Mouse (Mus musculus) heart, postnatal 0 days (tissue): ENCODE data around the gene Ust. TPM values are rescaled to one million over a fixed set of nuclear protein-coding genes. Genes with fewer than 3 reads are reported as not detected.

Experiments
- ATAC-seq: fragments of 200-750 bp; cut with Nextera tagmentation; 2 replicates; pipeline ENCODE4 v1.8.0; 2017; ENCODE audit warnings: low read depth, moderate number of reproducible peaks, moderate library complexity; ENCODE audit not compliant: insufficient read depth
- DNase-seq: peaks from one replicate; pipeline ENCODE4 v3.0.0-alpha.2; 2016; ENCODE audit warnings: low spot score
- H3K27ac ChIP-seq: fragments of 300-500 bp; sonication (generic); 2 replicates; pipeline ENCODE4 v1.5.1; 2014; ENCODE audit warnings: low read depth, mild to moderate bottlenecking
- H3K27me3 ChIP-seq: fragments of 300-500 bp; sonication (generic); 2 replicates; pipeline ENCODE4 v1.6.1; 2014; ENCODE audit warnings: low read length, mixed read lengths; ENCODE audit not compliant: control insufficient read depth, insufficient read depth
- H3K36me3 ChIP-seq: fragments of 300-500 bp; sonication (generic); replicated peaks from 2 replicates; pipeline ENCODE4 v1.6.1; 2014; ENCODE audit warnings: low read length, mixed read lengths; ENCODE audit not compliant: control insufficient read depth, insufficient read depth
- H3K4me1 ChIP-seq: fragments of 300-500 bp; sonication (generic); 2 replicates; pipeline ENCODE4 v1.6.1; 2014; ENCODE audit warnings: antibody characterized with exemption; ENCODE audit not compliant: control insufficient read depth, insufficient read depth
- H3K4me2 ChIP-seq: fragments of 300-500 bp; sonication (generic); 2 replicates; pipeline ENCODE4 v1.6.1; 2014; ENCODE audit warnings: low read depth, mild to moderate bottlenecking, low read length, moderate library complexity
- H3K4me3 ChIP-seq: fragments of 300-500 bp; sonication (generic); 2 replicates; pipeline ENCODE4 v1.5.1; 2014; ENCODE audit warnings: low read depth, low read length
- H3K9ac ChIP-seq: fragments of 300-500 bp; sonication (generic); replicated peaks from 2 replicates; pipeline ENCODE4 v1.6.1; 2014; ENCODE audit warnings: low read depth, low read length, mixed read lengths
- H3K9me3 ChIP-seq: fragments of 300-500 bp; sonication (generic); replicated peaks from 2 replicates; pipeline ENCODE4 v1.6.1; 2016; ENCODE audit warnings: low read length; ENCODE audit not compliant: control insufficient read depth
- CTCF ChIP-seq: IDR thresholded peaks from 2 replicates; pipeline ENCODE4 v1.5.1; 2016; ENCODE audit warnings: antibody characterized with exemption, control low read depth, low read depth
- EP300 ChIP-seq: IDR thresholded peaks from 2 replicates; pipeline ENCODE4 v1.6.1; 2016; ENCODE audit warnings: antibody characterized with exemption, low read depth
- WGBS: fragments of 180-500 bp; shearing (Covaris S2); extraction: QIAGEN DNeasy Blood & Tissue Kit; methylation state at CpG from one replicate; pipeline ENCODE4 v1.1.7; 2014; 5-methylcytosine and 5-hydroxymethylcytosine counted together
- polyA plus RNA-seq: library from polyadenylated mRNA; unstranded; fragments of >200 nt; fragmentation: Nextera tagmentation; extraction: Ambion mirVana; gene quantifications from 2 replicates; pipeline ENCODE4 v1.2.1, GENCODE M21; 2015
- total RNA-seq: library from RNA; depleted of rRNA; stranded (reverse); fragments of >200 nt; gene quantifications from 2 replicates; pipeline ENCODE4 v1.2.3, GENCODE M21; 2014; ENCODE audit warnings: low replicate concordance

Gene Ust
- total and polyA plus RNA-seq, 2 experiments from 2014 or later = 1.1 to 1.2 TPM

DNA sequence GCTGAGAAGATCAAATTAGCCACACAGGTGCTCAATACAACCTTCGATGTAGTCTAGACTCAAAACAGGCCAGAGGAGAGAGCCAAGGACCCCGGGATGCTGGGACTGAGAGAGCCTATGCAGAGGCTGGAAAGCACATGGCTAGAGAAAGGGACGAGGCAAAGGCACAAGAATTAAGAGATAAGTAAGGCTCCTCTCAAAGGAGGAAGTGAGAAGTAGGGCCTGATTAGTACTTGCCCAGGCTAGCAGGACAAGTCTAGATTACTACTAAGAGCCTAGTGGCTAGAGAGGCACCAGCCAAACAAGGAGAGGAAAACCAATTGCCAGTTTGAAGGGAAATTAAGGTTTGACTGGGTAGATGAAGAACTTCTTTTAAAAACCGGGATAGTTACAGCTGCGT lies 241.5 kb downstream of the Ust start:
- DNase-seq (no peak), ATAC-seq (no peak)
- Histone ChIP-seq H3K27ac (no peak overlapping the region), H3K27me3 (no peaks in the 10 kb centered on the region), H3K9ac (no peak overlapping the region), H3K36me3 (no peaks in the 10 kb centered on the region), H3K9me3 (no peaks in the 10 kb centered on the region), H3K4me3 (no peak overlapping the region), H3K4me2 (no peak overlapping the region), H3K4me1 (no peaks in the 10 kb centered on the region)
- WGBS = 69% methylated on average over 5 of the region's 5 CpGs
- no peak for TF ChIP-seq EP300
- no peak for TF ChIP-seq CTCF

DNA sequence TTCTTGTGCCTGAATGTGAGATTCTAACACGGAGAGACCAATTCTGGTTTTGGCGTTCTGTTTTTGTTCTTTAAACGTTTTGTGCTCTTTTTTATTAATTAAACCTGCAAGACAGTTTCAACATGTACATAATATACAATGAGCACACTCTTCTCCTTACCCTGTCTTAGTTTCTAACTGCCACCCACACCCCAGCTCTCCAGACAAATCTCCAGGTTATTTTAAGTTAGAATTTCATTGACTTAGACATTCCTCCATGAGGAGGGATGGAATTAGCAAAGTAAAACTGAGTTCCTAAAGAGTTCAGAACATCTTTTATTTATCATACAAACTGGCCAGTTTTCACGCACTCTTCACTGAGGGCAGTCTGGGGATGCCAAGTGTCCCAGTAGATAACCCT lies 248.9 kb downstream of the Ust start:
- ATAC-seq (no peak), DNase-seq (no peak)
- no peak overlapping the region for H3K4me2 ChIP-seq
- no peaks in the 10 kb centered on the region for H3K9me3 ChIP-seq
- H3K4me3 ChIP-seq = no peak overlapping the region
- no peak for TF ChIP-seq CTCF
- TF ChIP-seq EP300 = no peak
- no peaks in the 10 kb centered on the region for H3K36me3 ChIP-seq
- H3K27ac ChIP-seq = no peak overlapping the region
- no peak overlapping the region for H3K9ac ChIP-seq
- H3K4me1 ChIP-seq = no peaks in the 10 kb centered on the region
- H3K27me3 ChIP-seq = no peaks in the 10 kb centered on the region
- 89% methylated on average over 4 of the region's 4 CpGs for WGBS

DNA sequence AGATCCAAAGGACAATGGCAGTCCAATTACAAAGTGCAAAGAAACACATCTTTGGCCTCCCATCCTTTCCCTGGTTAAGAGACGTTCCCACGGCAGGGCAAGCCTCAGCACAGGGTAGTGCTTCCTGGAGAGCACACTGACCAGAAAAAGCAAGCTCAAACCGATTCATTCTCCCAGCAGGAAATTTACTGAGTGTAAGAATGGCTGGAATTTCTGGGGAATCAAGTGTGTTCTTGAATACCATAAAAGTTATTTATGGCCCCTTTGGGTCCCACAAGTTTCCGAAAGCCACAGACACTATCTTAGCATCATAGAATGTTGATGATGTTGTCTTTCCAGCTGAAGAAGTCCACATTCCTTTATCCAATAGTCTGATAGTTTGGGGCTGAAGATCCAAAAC lies 258.9 kb downstream of the Ust start:
- Histone ChIP-seq H3K9me3 (no peaks in the 10 kb centered on the region), H3K4me1 (no peaks in the 10 kb centered on the region), H3K36me3 (no peaks in the 10 kb centered on the region), H3K4me3 (no peak overlapping the region), H3K9ac (no peak overlapping the region), H3K4me2 (no peak overlapping the region), H3K27me3 (no peaks in the 10 kb centered on the region), H3K27ac (no peak overlapping the region)
- DNase-seq = no peak
- 29% methylated on average over 4 of the region's 4 CpGs for WGBS
- ATAC-seq = peak; percentile 47; the same call in 1 of the 2 replicates
- TF ChIP-seq EP300 (no peak), CTCF (no peak)

DNA sequence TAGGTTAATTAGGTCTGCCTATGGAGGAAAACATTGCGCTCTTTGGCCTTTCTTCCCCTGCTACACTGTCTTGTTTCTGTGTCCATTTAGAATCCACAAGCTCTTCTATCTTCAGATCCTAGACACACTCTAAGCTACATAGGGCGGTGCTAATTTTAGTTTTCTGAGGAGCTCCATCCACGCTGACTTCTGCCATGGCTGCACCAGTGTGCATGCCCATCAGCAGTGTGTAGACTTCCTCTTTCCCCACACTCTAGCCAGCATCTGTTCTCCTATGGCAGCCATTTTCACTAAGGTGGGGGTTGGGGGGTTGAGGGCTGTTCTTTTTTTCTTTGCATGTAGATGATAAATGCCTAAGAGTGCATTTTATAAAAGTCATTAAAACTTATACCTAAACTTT lies 268.6 kb downstream of the Ust start:
- H3K9ac ChIP-seq = no peak overlapping the region
- no peak overlapping the region for H3K4me2 ChIP-seq
- no peak overlapping the region for H3K4me3 ChIP-seq
- no peak for DNase-seq
- no peak for ATAC-seq
- H3K9me3 ChIP-seq = no peaks in the 10 kb centered on the region
- H3K27ac ChIP-seq = no peak overlapping the region
- H3K36me3 ChIP-seq = no peaks in the 10 kb centered on the region
- no peaks in the 10 kb centered on the region for H3K27me3 ChIP-seq
- WGBS = 66% methylated on average over 3 of the region's 3 CpGs
- TF ChIP-seq CTCF (no peak), EP300 (no peak)
- no peaks in the 10 kb centered on the region for H3K4me1 ChIP-seq

DNA sequence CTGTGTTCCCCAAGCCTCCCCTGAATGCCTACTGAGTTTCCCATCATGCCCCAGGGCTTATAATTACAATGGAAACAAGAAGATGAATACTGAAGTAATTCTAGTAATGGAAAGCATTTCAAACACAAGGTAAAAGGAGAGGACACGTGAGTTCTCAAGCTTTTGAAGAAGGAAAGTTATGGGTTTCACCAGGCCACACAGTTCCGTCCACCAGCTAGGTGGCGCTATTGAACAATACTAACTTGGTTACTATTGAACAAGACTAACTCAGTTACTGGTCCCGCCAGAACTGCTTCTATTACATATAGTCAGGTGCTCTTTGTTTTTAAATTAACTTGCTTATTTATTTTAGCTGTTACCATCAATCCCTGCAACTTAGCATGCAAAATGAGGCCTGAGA lies 276.3 kb downstream of the Ust start:
- Histone ChIP-seq H3K9me3 (no peaks in the 10 kb centered on the region), H3K9ac (no peak overlapping the region), H3K4me1 (0 out of 2 replicates have a peak, but pooled peaks cover 6% of the 10 kb centered on the region), H3K36me3 (no peaks in the 10 kb centered on the region), H3K4me2 (no peak overlapping the region), H3K4me3 (no peak overlapping the region), H3K27ac (no peak overlapping the region), H3K27me3 (no peaks in the 10 kb centered on the region)
- TF ChIP-seq EP300 (no peak), CTCF (peak; percentile 68)
- WGBS = 13% methylated on average over 4 of the region's 4 CpGs
- no peak for ATAC-seq
- DNase-seq = peak; percentile 50

DNA sequence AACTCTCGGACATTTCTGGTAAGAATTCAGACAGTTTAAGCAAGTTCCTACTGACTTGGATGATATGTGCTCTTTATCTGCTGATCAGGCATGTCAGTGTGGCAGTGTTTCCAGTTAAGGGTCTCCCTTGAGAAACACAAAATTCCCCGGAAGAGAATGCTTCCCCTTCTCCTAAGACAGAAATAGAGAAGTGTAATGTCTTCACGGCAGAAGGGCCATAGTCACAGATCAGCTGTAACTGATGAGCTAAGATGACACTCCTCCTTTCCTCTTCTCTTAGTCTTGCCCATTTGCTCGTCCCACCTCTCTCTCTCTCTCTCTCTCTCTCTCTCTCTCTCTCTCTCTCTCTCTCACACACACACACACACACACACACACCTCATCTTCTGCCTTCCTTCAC lies 277.9 kb downstream of the Ust start:
- TF ChIP-seq EP300 (no peak), CTCF (no peak)
- DNase-seq (no peak), ATAC-seq (no peak)
- H3K27ac ChIP-seq = no peak overlapping the region
- H3K4me1 ChIP-seq = 0 out of 2 replicates have a peak, but pooled peaks cover 6% of the 10 kb centered on the region
- H3K4me3 ChIP-seq = no peak overlapping the region
- H3K27me3 ChIP-seq = no peaks in the 10 kb centered on the region
- no peaks in the 10 kb centered on the region for H3K36me3 ChIP-seq
- WGBS = 46% methylated on average over 4 of the region's 4 CpGs
- H3K4me2 ChIP-seq = no peak overlapping the region
- H3K9me3 ChIP-seq = no peaks in the 10 kb centered on the region
- no peak overlapping the region for H3K9ac ChIP-seq
